Mouse (Mus musculus): ENCODE measurements around the gene Ccdc30.

DNA sequence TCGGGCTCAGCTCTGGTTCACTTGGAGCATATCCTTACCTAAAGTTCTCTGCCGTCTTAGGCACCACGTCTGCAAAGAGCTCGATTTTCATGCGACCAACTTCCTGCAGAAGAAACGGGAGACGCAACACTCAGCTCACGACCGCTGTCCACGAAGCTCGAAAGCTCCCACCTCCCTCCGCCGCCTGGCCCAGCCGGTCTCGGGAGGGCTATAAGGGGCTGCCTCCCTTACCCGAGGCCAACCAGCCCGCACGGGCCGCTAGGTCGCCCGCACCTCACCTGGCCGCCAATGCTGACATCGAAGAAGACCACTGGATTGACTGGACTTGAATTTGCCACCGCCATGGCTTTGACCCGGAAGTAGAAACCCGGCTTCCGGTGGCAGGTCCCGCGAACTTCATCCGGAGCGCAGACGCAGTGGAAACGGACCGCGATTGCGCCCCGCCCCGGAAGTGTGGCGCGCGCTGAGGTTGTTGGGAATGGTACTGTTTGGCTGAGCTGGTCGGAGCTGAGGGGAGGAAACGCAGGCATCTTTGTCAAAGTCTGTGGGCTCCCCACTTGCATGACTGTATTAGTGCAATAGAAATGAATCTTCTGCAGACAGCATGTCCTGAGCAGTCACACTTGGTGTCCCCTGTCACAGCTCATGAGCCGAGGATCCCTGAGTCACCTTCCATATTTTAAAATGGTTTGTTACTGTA is 95.0 kb downstream of the Ccdc30 start, which contains the start of gene Ppih:
- TF ChIP-seq POLR2A (IDR thresholded peaks at IDR 0.05; ENCODE audit: borderline replicate concordance, insufficient read depth, low read length) (peak; percentile 95), CTCF (IDR thresholded peaks at IDR 0.05; ENCODE audit: borderline replicate concordance, insufficient read depth, low read depth, low read length) (no peak)
